Mouse (Mus musculus) cerebellum, adult 2 months (tissue): ENCODE results near the gene Spag9.

Experiments
- CTCF ChIP-seq: fragments of 200-500 bp; IDR thresholded peaks from 2 replicates; pipeline ENCODE4 v1.5.1; 2011; ENCODE audit warnings: low read depth, mild to moderate bottlenecking, control low read depth, low read length, moderate library complexity, borderline replicate concordance; ENCODE audit not compliant: insufficient read depth
- POLR2A ChIP-seq: fragments of 200-500 bp; IDR thresholded peaks from 2 replicates; pipeline ENCODE4 v1.6.1; 2011; ENCODE audit warnings: low read length, control low read depth, borderline replicate concordance; ENCODE audit not compliant: insufficient read depth

DNA sequence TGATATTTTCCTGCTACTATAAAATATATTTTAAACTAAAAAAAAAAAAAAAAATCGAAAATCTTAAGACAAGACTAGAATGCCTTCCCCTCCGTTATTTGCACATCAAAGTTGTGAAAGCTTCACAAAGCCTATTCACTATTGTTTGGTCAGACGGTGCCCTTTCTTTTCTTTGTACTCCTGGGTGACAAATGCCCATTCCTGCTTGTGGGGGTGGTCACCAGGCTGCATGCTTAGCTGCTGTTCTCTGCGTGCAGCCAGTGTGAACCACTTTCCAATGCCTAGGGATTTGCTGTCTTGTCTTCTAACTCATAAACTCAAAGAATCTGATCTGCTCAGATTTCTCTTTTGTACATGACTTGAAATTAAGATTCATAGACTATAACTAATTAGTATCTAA is 49.1 kb downstream of the Spag9 start:
- TF ChIP-seq POLR2A (no peak), CTCF (no peak)
